Mouse (Mus musculus) testis, adult 10 weeks (tissue): ENCODE results near the gene Camta1. TPM values are rescaled to one million over a fixed set of nuclear protein-coding genes. Genes with fewer than 3 reads are reported as not detected.

Source experiments
- polyA plus RNA-seq: library from polyadenylated mRNA; stranded (reverse); fragments of 350-450 nt; fragmentation: Illumina TruSeq; extraction: RNeasy Lipid Tissue Mini Kit (QIAGEN cat#74804); gene quantifications from one replicate; pipeline ENCODE4 v1.2.3, GENCODE M21; 2014; ENCODE audit warnings: low read depth, low replicate concordance

The Camta1 gene
- polyA plus RNA-seq: 97.5 TPM

GRCm38 (mm10) chr4:151861806-151862739 is at the start of gene Camta1:
Gene Camta1, minus strand, starts transcription at chr4:151861876.

GRCm38 (mm10) chr4:151089270-151089669 is 772.4 kb downstream of the Camta1 start, which contains the start of gene Gm13090:
Gene Gm13090, plus strand, starts transcription at chr4:151089570.

GRCm38 (mm10) chr4:151057347-151058321 is 804.0 kb downstream of the Camta1 start, which contains the start of gene Vamp3:
Gene Vamp3, minus strand, starts transcription at chr4:151057963.

GRCm38 (mm10) chr4:151044037-151044943 is 817.4 kb downstream of the Camta1 start, which contains the start of gene Per3:
Gene Per3, minus strand, starts transcription at chr4:151044665.

GRCm38 (mm10) chr4:150996797-150997196 is 864.9 kb downstream of the Camta1 start, which contains the start of gene Uts2:
Gene Uts2, plus strand, starts transcription at chr4:150997097.

GRCm38 (mm10) chr4:150914290-150914733 is 947.4 kb downstream of the Camta1 start, which contains the start of the genes Park7 and Tnfrsf9:
Gene Park7, minus strand, starts transcription at chr4:150914437.
Gene Tnfrsf9, plus strand, starts transcription at chr4:150914562.

Other genes with a start within 250 kb of the Camta1 start
- gene Dnajc11, start 71.8 kb upstream of the Camta1 start, polyA plus RNA-seq: 16.6 TPM
- not detected for gene Thap3, start 127.1 kb upstream of the Camta1 start, polyA plus RNA-seq
- 45.4 TPM for gene Phf13, start 134.4 kb upstream of the Camta1 start, polyA plus RNA-seq
- gene Klhl21, start 146.9 kb upstream of the Camta1 start, polyA plus RNA-seq: 2.1 TPM
- 2.8 TPM for gene Zbtb48, start 165.8 kb upstream of the Camta1 start, polyA plus RNA-seq
- gene Tas1r1, start 176.7 kb upstream of the Camta1 start, polyA plus RNA-seq: 0.95 TPM
- gene Nol9, start 177.4 kb upstream of the Camta1 start, polyA plus RNA-seq: 6.1 TPM
- gene Plekhg5, start 210.6 kb upstream of the Camta1 start, polyA plus RNA-seq: 0.18 TPM